Mouse (Mus musculus): ENCODE data around the gene Cds1. TPM values are rescaled to one million over a fixed set of nuclear protein-coding genes. Genes with fewer than 3 reads are reported as not detected.
"Not testable (repeated sequence)": the region's sequence is repeated elsewhere in the genome, so short reads cannot be mapped to it uniquely, and the experiment has no call there.

The Cds1 gene
- polyA plus RNA-seq, 1 experiment from 2014 or later: 4.1 TPM

- WGBS: 4% methylated on average over 15 of the region's 15 CpGs
These were observed 61.6 kb downstream of the Cds1 start for GRCm38 (mm10) chr5:101826531-101826970.

GRCm38 (mm10) chr5:101827477-101827876 is 62.5 kb downstream of the Cds1 start:
- Histone ChIP-seq H3K27ac (replicated peaks; ENCODE audit: low read depth, low read length) (no peak overlapping the region), H3K36me3 (ENCODE audit: control insufficient read depth, insufficient read depth, low read length) (peaks cover 16% of the 10 kb centered on the region), H3K4me2 (ENCODE audit: low read length) (no peak overlapping the region), H3K9me3 (ENCODE audit: control insufficient read depth, low read length) (no peaks in the 10 kb centered on the region), H3K4me1 (ENCODE audit: control insufficient read depth, insufficient read depth, low read length) (peaks cover 16% of the 10 kb centered on the region), H3K27me3 (ENCODE audit: control insufficient read depth, insufficient read depth, low read length) (0 out of 2 replicates have a peak, but pooled peaks cover 2% of the 10 kb centered on the region), H3K4me3 (replicated peaks; ENCODE audit: low read depth, low read length) (no peak overlapping the region), H3K9ac (replicated peaks; ENCODE audit: low read length) (no peak overlapping the region)
- DNase-seq (no peak), ATAC-seq (ENCODE audit: low FRiP score, low TSS enrichment) (no peak)
- 42% methylated on average over 12 of the region's 12 CpGs for WGBS

More at GRCm38 (mm10) chr5:101826531-101826970, 61.6 kb downstream of the Cds1 start:
- Histone ChIP-seq H3K9ac (replicated peaks; ENCODE audit: low read length) (0 out of 2 replicates have a peak overlapping the region, but pooled peaks have one; percentile 12), H3K4me3 (replicated peaks; ENCODE audit: low read depth, low read length) (0 out of 2 replicates have a peak overlapping the region, but pooled peaks have one; percentile 10), H3K4me2 (ENCODE audit: low read length) (peak overlapping the region; percentile 46), H3K27ac (replicated peaks; ENCODE audit: low read depth, low read length) (peak overlapping the region; percentile 41; the same call in 1 of the 2 replicates), H3K36me3 (ENCODE audit: control insufficient read depth, insufficient read depth, low read length) (peaks cover 6% of the 10 kb centered on the region), H3K27me3 (ENCODE audit: control insufficient read depth, insufficient read depth, low read length) (0 out of 2 replicates have a peak, but pooled peaks cover 2% of the 10 kb centered on the region), H3K9me3 (ENCODE audit: control insufficient read depth, low read length) (no peaks in the 10 kb centered on the region), H3K4me1 (ENCODE audit: control insufficient read depth, insufficient read depth, low read length) (peaks cover 16% of the 10 kb centered on the region)
- ATAC-seq (ENCODE audit: low FRiP score, low TSS enrichment) (peak; percentile 74; the same call in 1 of the 2 replicates), DNase-seq (peak; percentile 85)

- Histone ChIP-seq H3K36me3 (ENCODE audit: control insufficient read depth, insufficient read depth, low read length) (peaks cover 24% of the 10 kb centered on the region), H3K9me3 (ENCODE audit: control insufficient read depth, low read length) (no peaks in the 10 kb centered on the region), H3K27me3 (ENCODE audit: control insufficient read depth, insufficient read depth, low read length) (0 out of 2 replicates have a peak, but pooled peaks cover 2% of the 10 kb centered on the region), H3K4me2 (ENCODE audit: low read length) (no peak overlapping the region), H3K4me1 (ENCODE audit: control insufficient read depth, insufficient read depth, low read length) (peaks cover 16% of the 10 kb centered on the region), H3K27ac (replicated peaks; ENCODE audit: low read depth, low read length) (no peak overlapping the region), H3K4me3 (replicated peaks; ENCODE audit: low read depth, low read length) (no peak overlapping the region), H3K9ac (replicated peaks; ENCODE audit: low read length) (no peak overlapping the region)
- 89% methylated on average over 3 of the region's 3 CpGs for WGBS
- ATAC-seq (ENCODE audit: low FRiP score, low TSS enrichment) (no peak), DNase-seq (no peak)
These were observed 64.0 kb downstream of the Cds1 start for GRCm38 (mm10) chr5:101828932-101829331.

GRCm38 (mm10) chr5:101830180-101830579 is 65.2 kb downstream of the Cds1 start:
- Histone ChIP-seq H3K4me1 (ENCODE audit: control insufficient read depth, insufficient read depth, low read length) (peaks cover 16% of the 10 kb centered on the region), H3K27me3 (ENCODE audit: control insufficient read depth, insufficient read depth, low read length) (0 out of 2 replicates have a peak, but pooled peaks cover 2% of the 10 kb centered on the region), H3K27ac (replicated peaks; ENCODE audit: low read depth, low read length) (no peak overlapping the region), H3K36me3 (ENCODE audit: control insufficient read depth, insufficient read depth, low read length) (peaks cover 34% of the 10 kb centered on the region), H3K4me2 (ENCODE audit: low read length) (no peak overlapping the region), H3K9me3 (ENCODE audit: control insufficient read depth, low read length) (no peaks in the 10 kb centered on the region), H3K9ac (replicated peaks; ENCODE audit: low read length) (no peak overlapping the region), H3K4me3 (replicated peaks; ENCODE audit: low read depth, low read length) (no peak overlapping the region)
- DNase-seq (no peak), ATAC-seq (ENCODE audit: low FRiP score, low TSS enrichment) (no peak)
- 88% methylated on average over 8 of the region's 8 CpGs for WGBS

GRCm38 (mm10) chr5:101832042-101832441 is 67.1 kb downstream of the Cds1 start:
- DNase-seq: no peak
- Histone ChIP-seq H3K4me3 (replicated peaks; ENCODE audit: low read depth, low read length) (no peak overlapping the region), H3K27ac (replicated peaks; ENCODE audit: low read depth, low read length) (no peak overlapping the region), H3K4me2 (ENCODE audit: low read length) (no peak overlapping the region), H3K9me3 (ENCODE audit: control insufficient read depth, low read length) (no peaks in the 10 kb centered on the region), H3K9ac (replicated peaks; ENCODE audit: low read length) (no peak overlapping the region), H3K27me3 (ENCODE audit: control insufficient read depth, insufficient read depth, low read length) (0 out of 2 replicates have a peak, but pooled peaks cover 2% of the 10 kb centered on the region), H3K4me1 (ENCODE audit: control insufficient read depth, insufficient read depth, low read length) (peaks cover 4% of the 10 kb centered on the region), H3K36me3 (ENCODE audit: control insufficient read depth, insufficient read depth, low read length) (peaks cover 52% of the 10 kb centered on the region)
- 94% methylated on average over 6 of the region's 6 CpGs for WGBS
- ATAC-seq (ENCODE audit: low FRiP score, low TSS enrichment): no peak

GRCm38 (mm10) chr5:101832991-101833390 is 68.1 kb downstream of the Cds1 start:
- Histone ChIP-seq H3K27ac (replicated peaks; ENCODE audit: low read depth, low read length) (no peak overlapping the region), H3K4me3 (replicated peaks; ENCODE audit: low read depth, low read length) (no peak overlapping the region), H3K9me3 (ENCODE audit: control insufficient read depth, low read length) (no peaks in the 10 kb centered on the region), H3K9ac (replicated peaks; ENCODE audit: low read length) (no peak overlapping the region), H3K4me1 (ENCODE audit: control insufficient read depth, insufficient read depth, low read length) (no peaks in the 10 kb centered on the region), H3K27me3 (ENCODE audit: control insufficient read depth, insufficient read depth, low read length) (no peaks in the 10 kb centered on the region), H3K36me3 (ENCODE audit: control insufficient read depth, insufficient read depth, low read length) (peaks cover 61% of the 10 kb centered on the region), H3K4me2 (ENCODE audit: low read length) (no peak overlapping the region)
- no peak for ATAC-seq (ENCODE audit: low FRiP score, low TSS enrichment)
- DNase-seq: no peak
- 93% methylated on average over 5 of the region's 5 CpGs for WGBS

- Histone ChIP-seq H3K27ac (replicated peaks; ENCODE audit: low read depth, low read length) (no peak overlapping the region), H3K4me2 (ENCODE audit: low read length) (no peak overlapping the region), H3K4me1 (ENCODE audit: control insufficient read depth, insufficient read depth, low read length) (no peaks in the 10 kb centered on the region), H3K9ac (replicated peaks; ENCODE audit: low read length) (no peak overlapping the region), H3K36me3 (ENCODE audit: control insufficient read depth, insufficient read depth, low read length) (peaks cover 68% of the 10 kb centered on the region), H3K4me3 (replicated peaks; ENCODE audit: low read depth, low read length) (no peak overlapping the region), H3K9me3 (ENCODE audit: control insufficient read depth, low read length) (no peaks in the 10 kb centered on the region), H3K27me3 (ENCODE audit: control insufficient read depth, insufficient read depth, low read length) (no peaks in the 10 kb centered on the region)
- WGBS: 63% methylated on average over 8 of the region's 8 CpGs
- ATAC-seq (ENCODE audit: low FRiP score, low TSS enrichment) (no peak), DNase-seq (no peak)
These were observed 68.9 kb downstream of the Cds1 start for GRCm38 (mm10) chr5:101833875-101834274.

- Histone ChIP-seq H3K4me2 (ENCODE audit: low read length) (no peak overlapping the region), H3K9me3 (ENCODE audit: control insufficient read depth, low read length) (no peaks in the 10 kb centered on the region), H3K4me1 (ENCODE audit: control insufficient read depth, insufficient read depth, low read length) (no peaks in the 10 kb centered on the region), H3K27me3 (ENCODE audit: control insufficient read depth, insufficient read depth, low read length) (no peaks in the 10 kb centered on the region), H3K27ac (replicated peaks; ENCODE audit: low read depth, low read length) (no peak overlapping the region), H3K4me3 (replicated peaks; ENCODE audit: low read depth, low read length) (no peak overlapping the region), H3K9ac (replicated peaks; ENCODE audit: low read length) (no peak overlapping the region), H3K36me3 (ENCODE audit: control insufficient read depth, insufficient read depth, low read length) (peaks cover 81% of the 10 kb centered on the region)
- ATAC-seq (ENCODE audit: low FRiP score, low TSS enrichment) (no peak), DNase-seq (no peak)
- 92% methylated on average over 11 of the region's 11 CpGs for WGBS
These were observed 71.3 kb downstream of the Cds1 start for GRCm38 (mm10) chr5:101836221-101836620.

- not testable (repeated sequence) for H3K4me2 ChIP-seq (ENCODE audit: low read length); DNase-seq; H3K9me3 ChIP-seq (ENCODE audit: control insufficient read depth, low read length); H3K4me1 ChIP-seq (ENCODE audit: control insufficient read depth, insufficient read depth, low read length); ATAC-seq (ENCODE audit: low FRiP score, low TSS enrichment); H3K9ac ChIP-seq (replicated peaks; ENCODE audit: low read length); H3K27me3 ChIP-seq (ENCODE audit: control insufficient read depth, insufficient read depth, low read length); H3K27ac ChIP-seq (replicated peaks; ENCODE audit: low read depth, low read length); H3K4me3 ChIP-seq (replicated peaks; ENCODE audit: low read depth, low read length)
- H3K36me3 ChIP-seq (ENCODE audit: control insufficient read depth, insufficient read depth, low read length): peaks cover 81% of the 10 kb centered on the region
- 99% methylated on average over 2 of the region's 2 CpGs for WGBS
These were observed 72.7 kb downstream of the Cds1 start for GRCm38 (mm10) chr5:101837605-101838004.
